Mouse (Mus musculus) left cerebral cortex, postnatal 14 days (tissue): ENCODE measurements around the gene Glrb. TPM values are rescaled to one million over a fixed set of nuclear protein-coding genes. Genes with fewer than 3 reads are reported as not detected.

ENCODE experiments used
- DNase-seq, 2 experiments: peaks; one replicate each; pipeline ENCODE4 v3.0.0; 2021 to 2022; ENCODE audit warnings: low spot score in 2 of 2, mixed read lengths in 1 of 2
- intact Hi-C: fragments of 180-260 bp; cut with DNase I; formaldehyde crosslinking; loops from one replicate; pipeline ENCODE4 v1.15.1; 2025
- total RNA-seq, 2 experiments: library from RNA; stranded (reverse); gene quantifications; 2 replicates each; pipeline ENCODE4 v1.2.3; 2021

Glrb gene
- total RNA-seq, 2 experiments from 2014 or later: 181 TPM

GRCm38 (mm10) chr3:80845634-80846033 is 67.8 kb downstream of the Glrb start:
- intact Hi-C loops: no loop called here
- peak in 1 of 2 experiments; percentile 43 for DNase-seq

DNA sequence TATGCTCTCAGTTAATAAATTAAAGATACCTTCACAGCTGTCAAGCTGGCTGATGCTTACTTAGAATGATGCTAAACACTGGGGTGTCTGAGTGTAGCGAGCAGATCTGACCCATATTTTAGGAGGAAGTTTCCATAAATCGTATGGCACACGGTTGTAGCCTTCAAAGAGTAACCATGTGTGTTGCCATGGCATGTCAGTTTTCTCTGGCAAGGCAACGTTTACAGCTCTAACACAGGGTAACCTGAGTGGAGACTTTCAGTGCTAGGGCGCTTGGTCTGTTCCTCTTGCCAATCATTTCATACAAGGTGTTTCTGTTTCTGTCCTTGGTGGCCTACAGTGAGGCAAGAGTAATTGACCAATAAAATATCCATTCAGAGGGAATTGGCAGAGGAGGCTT is 73.6 kb downstream of the Glrb start:
- intact Hi-C loops: no loop called here
- DNase-seq: no peak

- intact Hi-C loops: no loop called here
Observed at GRCm38 (mm10) chr3:80837583-80837982, 75.9 kb downstream of the Glrb start.

GRCm38 (mm10) chr3:80823975-80824374 is 89.5 kb downstream of the Glrb start:
- intact Hi-C loops: no loop called here
- no peak for DNase-seq

More at GRCm38 (mm10) chr3:80837583-80837982, 75.9 kb downstream of the Glrb start:
- no peak for DNase-seq

GRCm38 (mm10) chr3:80818619-80819018 is 94.8 kb downstream of the Glrb start:
- intact Hi-C loops: no loop called here
- DNase-seq: peak in 1 of 2 experiments; percentile 18

- intact Hi-C loops: no loop called here
- DNase-seq: no peak
Observed at GRCm38 (mm10) chr3:80813734-80814133, 99.7 kb downstream of the Glrb start.

GRCm38 (mm10) chr3:80812237-80812636 is 101.2 kb downstream of the Glrb start:
- intact Hi-C loops: no loop called here
- DNase-seq: no peak

DNA sequence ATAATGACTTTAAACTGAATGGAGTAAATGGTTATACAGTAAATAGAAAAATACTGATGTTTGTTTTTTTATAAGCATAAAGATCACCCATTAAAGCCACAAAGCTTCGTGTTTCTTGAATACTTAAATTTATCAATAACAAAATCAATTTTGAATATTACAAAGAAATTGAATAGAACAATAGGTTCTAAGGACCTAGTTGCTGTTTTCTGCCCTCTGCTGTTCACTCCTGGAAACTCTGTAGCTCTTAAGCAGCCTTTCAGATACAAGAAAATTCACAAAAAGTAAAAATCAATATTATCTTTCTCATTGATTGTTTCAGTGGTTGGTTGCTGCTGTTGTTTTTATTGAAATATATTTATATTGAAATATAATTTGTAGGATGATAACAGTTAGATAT is 108.1 kb downstream of the Glrb start:
- intact Hi-C loops: loop anchor here (10.0 kb wide), 2 partner anchors 921 to 979 kb away; partner anchors contain the start of gene Fam198b
- DNase-seq: peak in 1 of 2 experiments; percentile 45

DNA sequence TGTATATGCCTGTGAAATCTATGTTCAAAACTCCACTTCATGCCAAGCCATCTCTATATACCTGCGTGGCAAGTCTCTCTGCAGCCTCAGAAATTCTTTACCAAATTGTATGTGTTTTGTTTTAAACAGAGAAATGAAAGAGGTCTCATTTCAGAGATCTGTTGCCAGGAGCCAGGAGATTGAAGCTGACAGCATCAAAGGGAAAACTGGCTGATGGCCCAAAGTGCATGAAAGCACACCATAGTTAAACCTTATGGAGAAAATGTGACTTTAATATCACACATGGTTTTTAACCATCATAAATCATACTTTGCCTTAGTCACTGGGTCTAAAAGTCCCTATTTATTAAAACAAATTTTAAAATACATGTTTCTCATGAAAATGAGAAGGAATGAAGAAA is 109.6 kb downstream of the Glrb start:
- intact Hi-C loops: loop anchor here (2.0 to 10.0 kb wide), 5 partner anchors 382 to 1123 kb away; partner anchors contain the start of gene Fam198b
- no peak for DNase-seq

DNA sequence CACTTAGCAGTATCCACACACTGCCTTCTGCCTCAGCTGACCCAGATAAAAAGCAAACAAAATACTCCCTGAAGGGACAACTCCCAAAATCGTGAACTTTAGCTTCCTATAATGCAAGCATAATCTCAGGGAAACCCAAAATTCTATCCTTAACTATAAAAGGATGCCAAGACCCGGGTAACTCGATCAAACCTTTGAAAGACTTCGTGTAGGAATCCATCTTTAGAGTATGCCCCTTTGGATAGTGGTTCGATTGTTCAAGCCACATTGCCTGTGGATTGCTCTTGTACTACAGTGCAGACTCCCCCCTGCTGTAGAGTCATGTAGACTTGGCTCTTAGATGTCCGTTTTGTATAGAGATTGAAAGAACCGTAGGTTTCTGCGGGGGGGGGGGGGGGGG is 110.2 kb downstream of the Glrb start:
- intact Hi-C loops: loop anchor here (2.0 to 10.0 kb wide), 5 partner anchors 381 to 1124 kb away; partner anchors contain the start of gene Fam198b

GRCm38 (mm10) chr3:80802596-80803081 is 110.8 kb downstream of the Glrb start, which contains the start of gene Gria2:
TSS of gene Gria2 (minus strand) at chr3:80802835.
- DNase-seq: peak; percentile 92 to 96
- intact Hi-C loops: loop anchor here (2.0 to 10.0 kb wide), 5 partner anchors 380 to 1125 kb away; partner anchors contain the start of gene Fam198b

More for the DNA sequence above, 110.2 kb downstream of the Glrb start:
- DNase-seq: peak in 1 of 2 experiments; percentile 26

- DNase-seq: peak in 1 of 2 experiments; percentile 21
- intact Hi-C loops: loop anchor here (2.0 to 10.0 kb wide), 5 partner anchors 380 to 1125 kb away; partner anchors contain the start of gene Fam198b
Observed at GRCm38 (mm10) chr3:80801827-80802310, 111.6 kb downstream of the Glrb start.

- intact Hi-C loops: loop anchor here (5.0 to 10.0 kb wide), 4 partner anchors 379 to 1126 kb away; partner anchors contain the start of gene Fam198b
Observed at GRCm38 (mm10) chr3:80800995-80801826, 112.2 kb downstream of the Glrb start.

GRCm38 (mm10) chr3:80800299-80800994 is 113.0 kb downstream of the Glrb start:
- intact Hi-C loops: loop anchor here (5.0 to 10.0 kb wide), 4 partner anchors 378 to 1127 kb away; partner anchors contain the start of gene Fam198b
- peak; percentile 34 to 56 for DNase-seq

More at GRCm38 (mm10) chr3:80800995-80801826, 112.2 kb downstream of the Glrb start:
- peak; percentile 77 to 80 for DNase-seq

DNA sequence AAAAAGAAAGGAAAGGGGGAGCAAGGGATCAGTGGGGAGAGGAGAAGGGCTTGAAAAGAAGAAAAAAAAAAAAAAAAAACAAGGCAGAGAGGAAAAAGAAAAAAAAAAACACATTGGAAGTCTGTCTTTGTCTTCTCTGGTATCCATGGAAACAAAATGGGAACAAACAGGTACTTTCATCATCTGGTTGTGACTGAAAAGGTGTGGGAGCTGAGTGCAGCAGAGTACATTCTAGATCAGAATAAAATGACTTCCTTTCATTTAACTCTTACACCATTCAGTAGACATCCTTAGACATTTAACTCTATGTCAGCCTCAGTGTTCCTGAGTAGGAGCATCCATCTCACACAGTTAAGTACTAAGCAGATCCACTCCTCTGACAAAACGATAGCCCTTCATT is 115.5 kb downstream of the Glrb start:
- DNase-seq: peak in 1 of 2 experiments; percentile 21
- intact Hi-C loops: loop anchor here (10.0 kb wide), 1 partner anchor 73 kb away; no protein-coding TSS in a partner anchor

DNA sequence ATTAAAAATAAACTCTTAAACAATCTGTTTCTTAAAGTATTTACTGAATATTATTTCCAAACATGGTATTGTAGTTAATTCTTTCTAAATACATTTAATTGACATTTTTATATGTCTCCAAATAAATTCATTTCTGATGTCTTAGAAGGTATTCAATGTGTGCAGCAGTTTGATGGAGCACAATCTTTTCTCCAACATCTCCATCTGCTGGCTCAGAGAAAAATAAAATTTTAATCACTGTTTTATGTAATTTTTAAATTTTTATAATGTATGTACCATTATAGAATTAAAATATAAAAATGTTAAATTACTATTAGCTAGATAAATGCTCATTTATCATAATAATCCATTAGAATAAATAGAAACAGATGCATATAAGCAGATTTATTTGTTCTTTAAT is 116.7 kb downstream of the Glrb start:
- intact Hi-C loops: loop anchor here (10.0 kb wide), 1 partner anchor 72 kb away; no protein-coding TSS in a partner anchor
- DNase-seq: no peak

DNA sequence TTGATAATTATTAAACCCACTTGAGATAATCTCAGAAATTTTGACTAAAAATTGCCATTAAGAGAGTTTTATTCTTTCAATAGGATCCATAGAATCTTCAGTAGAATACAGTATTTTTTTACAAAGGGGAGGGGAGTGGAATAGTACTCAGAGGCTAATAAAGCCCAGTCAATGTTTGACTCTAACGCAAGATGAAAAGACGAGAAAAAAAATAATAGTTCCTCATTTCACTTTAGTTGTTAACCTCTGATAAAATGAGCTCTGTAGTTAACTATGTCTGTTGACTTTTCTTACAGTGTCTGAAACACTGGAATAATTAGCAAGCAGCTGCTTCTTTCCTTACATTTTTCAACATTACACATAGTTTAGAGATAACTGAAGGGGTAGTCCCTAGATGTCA is 118.2 kb downstream of the Glrb start:
- intact Hi-C loops: loop anchor here (10.0 kb wide), 1 partner anchor 70 kb away; no protein-coding TSS in a partner anchor
- no peak for DNase-seq
